Mouse (Mus musculus): ENCODE data around the gene Pde11a. TPM values are rescaled to one million over a fixed set of nuclear protein-coding genes. Genes with fewer than 3 reads are reported as not detected.

Pde11a gene
- polyA plus RNA-seq, 1 experiment from 2014 or later, result not detected

DNA sequence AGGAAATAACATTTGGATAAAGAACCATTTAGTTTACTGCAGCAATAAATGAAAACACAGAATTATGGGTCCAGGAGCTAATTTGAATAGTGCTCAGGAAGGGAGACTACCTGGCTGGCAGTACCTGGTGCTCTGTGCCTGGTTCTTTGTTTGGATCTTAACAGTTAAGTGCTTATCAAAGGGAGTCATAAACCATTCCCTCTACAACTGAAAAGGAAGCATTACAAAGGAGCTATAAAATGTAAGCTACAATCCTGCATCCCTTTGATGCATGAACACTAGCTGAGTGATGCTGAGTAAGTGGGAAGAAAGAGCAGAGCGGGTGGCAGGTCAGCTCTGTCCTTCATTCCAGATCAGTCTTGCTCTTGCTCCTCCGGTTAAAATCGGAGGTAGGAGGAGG is 258.0 kb downstream of the Pde11a start:
- DNase-seq (ENCODE audit: low spot score, missing footprints), result no peak
- no peak overlapping the region for H3K27ac ChIP-seq (ENCODE audit: low read depth, low read length)

GRCm38 (mm10) chr2:76076838-76077237 is 261.7 kb downstream of the Pde11a start:
- Histone ChIP-seq H3K9ac (ENCODE audit: low read length) (no peak overlapping the region), H3K4me2 (no peak overlapping the region), H3K4me1 (ENCODE audit: control insufficient read depth, insufficient read depth, low read length) (no peaks in the 10 kb centered on the region), H3K36me3 (ENCODE audit: control insufficient read depth, insufficient read depth, low read length) (no peaks in the 10 kb centered on the region), H3K27ac (ENCODE audit: low read depth, low read length) (no peak overlapping the region), H3K4me3 (ENCODE audit: low read depth, low read length) (no peak overlapping the region), H3K9me3 (ENCODE audit: control insufficient read depth, low read length) (no peaks in the 10 kb centered on the region), H3K27me3 (ENCODE audit: control insufficient read depth, insufficient read depth, low read length) (no peaks in the 10 kb centered on the region)
- no peak for ATAC-seq (ENCODE audit: low FRiP score)
- no peak for DNase-seq (ENCODE audit: low spot score, missing footprints)
- 77% methylated on average over 2 of the region's 2 CpGs for WGBS

More for the DNA sequence above, 258.0 kb downstream of the Pde11a start:
- Histone ChIP-seq H3K4me1 (ENCODE audit: control insufficient read depth, insufficient read depth, low read length) (no peaks in the 10 kb centered on the region), H3K27me3 (ENCODE audit: control insufficient read depth, insufficient read depth, low read length) (no peaks in the 10 kb centered on the region), H3K4me2 (no peak overlapping the region), H3K36me3 (ENCODE audit: control insufficient read depth, insufficient read depth, low read length) (no peaks in the 10 kb centered on the region), H3K9me3 (ENCODE audit: control insufficient read depth, low read length) (no peaks in the 10 kb centered on the region), H3K9ac (ENCODE audit: low read length) (no peak overlapping the region), H3K4me3 (ENCODE audit: low read depth, low read length) (no peak overlapping the region)
- no peak for ATAC-seq (ENCODE audit: low FRiP score)
- 84% methylated on average over 3 of the region's 3 CpGs for WGBS

- Histone ChIP-seq H3K27me3 (ENCODE audit: control insufficient read depth, insufficient read depth, low read length) (no peaks in the 10 kb centered on the region), H3K9me3 (ENCODE audit: control insufficient read depth, low read length) (no peaks in the 10 kb centered on the region), H3K4me1 (ENCODE audit: control insufficient read depth, insufficient read depth, low read length) (no peaks in the 10 kb centered on the region), H3K36me3 (ENCODE audit: control insufficient read depth, insufficient read depth, low read length) (no peaks in the 10 kb centered on the region), H3K9ac (ENCODE audit: low read length) (no peak overlapping the region), H3K27ac (ENCODE audit: low read depth, low read length) (no peak overlapping the region), H3K4me2 (no peak overlapping the region), H3K4me3 (ENCODE audit: low read depth, low read length) (no peak overlapping the region)
- DNase-seq (ENCODE audit: low spot score, missing footprints) (no peak), ATAC-seq (ENCODE audit: low FRiP score) (no peak)
- 92% methylated on average over 4 of the region's 4 CpGs for WGBS
Observed at GRCm38 (mm10) chr2:76076047-76076446, 262.5 kb downstream of the Pde11a start.

DNA sequence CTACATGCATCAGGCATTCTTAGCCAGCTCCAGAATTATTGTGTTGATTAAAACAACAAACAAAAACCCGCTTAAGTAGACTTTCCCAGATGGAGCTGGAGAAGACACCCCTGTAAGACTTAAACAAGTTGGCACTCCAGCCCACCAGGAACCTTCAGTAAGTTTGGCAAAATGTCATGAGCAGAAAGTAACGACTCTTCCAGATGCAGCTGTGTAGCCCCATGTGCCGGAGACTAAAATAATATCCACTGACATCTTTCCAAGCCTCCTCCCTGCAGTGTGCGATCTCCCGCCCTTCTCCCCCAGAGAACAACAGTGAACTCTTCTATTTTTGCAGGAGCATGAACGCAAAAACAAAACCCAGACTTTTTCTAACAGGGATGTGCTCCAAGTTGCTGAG is 265.5 kb downstream of the Pde11a start:
- no peak overlapping the region for H3K9ac ChIP-seq (ENCODE audit: low read length)
- H3K27ac ChIP-seq (ENCODE audit: low read depth, low read length), result no peak overlapping the region
- no peak for ATAC-seq (ENCODE audit: low FRiP score)
- H3K36me3 ChIP-seq (ENCODE audit: control insufficient read depth, insufficient read depth, low read length), result no peaks in the 10 kb centered on the region
- H3K9me3 ChIP-seq (ENCODE audit: control insufficient read depth, low read length), result no peaks in the 10 kb centered on the region
- H3K27me3 ChIP-seq (ENCODE audit: control insufficient read depth, insufficient read depth, low read length), result no peaks in the 10 kb centered on the region
- H3K4me3 ChIP-seq (ENCODE audit: low read depth, low read length), result no peak overlapping the region
- WGBS, result 76% methylated on average over 6 of the region's 6 CpGs
- H3K4me1 ChIP-seq (ENCODE audit: control insufficient read depth, insufficient read depth, low read length), result 0 out of 2 replicates have a peak, but pooled peaks cover 2% of the 10 kb centered on the region
- H3K4me2 ChIP-seq, result no peak overlapping the region
- DNase-seq (ENCODE audit: low spot score, missing footprints), result no peak

DNA sequence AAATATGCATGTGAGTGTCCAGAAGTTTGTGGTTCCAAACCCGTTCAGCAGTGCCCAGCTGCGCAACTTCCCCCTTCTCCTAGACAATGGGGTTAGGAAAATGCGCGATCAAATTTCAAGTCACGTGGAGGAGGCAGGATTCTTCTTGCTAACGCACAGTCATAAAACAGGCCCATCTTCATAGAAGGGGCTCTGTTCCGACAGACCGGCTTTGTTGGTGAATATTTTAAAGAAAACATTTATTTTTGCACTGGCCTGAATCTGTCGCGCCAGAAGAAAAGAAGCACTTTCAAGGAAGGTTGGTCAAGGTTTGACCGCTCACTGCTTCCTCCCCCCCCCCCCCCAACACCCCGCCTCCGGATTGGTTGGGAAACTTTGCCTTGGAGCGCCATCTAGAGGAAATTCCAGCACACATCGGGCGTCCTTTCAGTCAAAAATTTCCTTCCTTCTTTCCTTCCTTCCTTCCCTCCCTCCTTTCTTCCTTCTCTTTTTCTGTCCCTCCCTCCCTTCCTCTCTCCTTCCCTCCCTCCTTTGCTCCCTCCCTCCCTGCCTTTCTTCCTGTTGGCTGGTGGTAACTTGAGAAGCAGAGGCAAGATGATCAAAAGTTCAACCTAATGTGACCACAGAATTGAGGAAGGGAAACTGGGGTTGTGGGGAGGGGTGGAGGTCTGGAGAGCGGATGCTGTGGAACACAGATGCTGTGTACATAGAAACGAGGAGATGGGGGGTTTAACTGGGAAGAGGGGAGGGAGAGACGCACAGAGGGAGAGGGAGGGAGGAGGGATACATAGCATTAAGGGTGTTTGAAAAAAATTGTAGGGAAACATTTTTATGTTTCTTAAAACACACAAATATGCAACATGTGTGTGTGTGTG is 267.9 kb downstream of the Pde11a start:
- H3K9ac ChIP-seq (ENCODE audit: low read length), result peak overlapping the region; percentile 57; the same call in 1 of the 2 replicates
- no peaks in the 10 kb centered on the region for H3K36me3 ChIP-seq (ENCODE audit: control insufficient read depth, insufficient read depth, low read length)
- H3K4me1 ChIP-seq (ENCODE audit: control insufficient read depth, insufficient read depth, low read length), result 0 out of 2 replicates have a peak, but pooled peaks cover 2% of the 10 kb centered on the region
- peak overlapping the region; percentile 36 for H3K4me2 ChIP-seq
- ATAC-seq (ENCODE audit: low FRiP score) (peak; percentile 95), DNase-seq (ENCODE audit: low spot score, missing footprints) (peak; percentile 98)
- 3% methylated on average over 19 of the region's 19 CpGs for WGBS
- H3K27ac ChIP-seq (ENCODE audit: low read depth, low read length), result peak overlapping the region; percentile 37; the same call in 1 of the 2 replicates
- H3K27me3 ChIP-seq (ENCODE audit: control insufficient read depth, insufficient read depth, low read length), result no peaks in the 10 kb centered on the region
- H3K4me3 ChIP-seq (ENCODE audit: low read depth, low read length), result peak overlapping the region; percentile 33
- no peaks in the 10 kb centered on the region for H3K9me3 ChIP-seq (ENCODE audit: control insufficient read depth, low read length)

GRCm38 (mm10) chr2:76069238-76069637 is 269.3 kb downstream of the Pde11a start:
- DNase-seq (ENCODE audit: low spot score, missing footprints) (no peak), ATAC-seq (ENCODE audit: low FRiP score) (no peak)
- H3K27me3 ChIP-seq (ENCODE audit: control insufficient read depth, insufficient read depth, low read length), result no peaks in the 10 kb centered on the region
- no peaks in the 10 kb centered on the region for H3K36me3 ChIP-seq (ENCODE audit: control insufficient read depth, insufficient read depth, low read length)
- H3K27ac ChIP-seq (ENCODE audit: low read depth, low read length), result no peak overlapping the region
- no peaks in the 10 kb centered on the region for H3K9me3 ChIP-seq (ENCODE audit: control insufficient read depth, low read length)
- no peak overlapping the region for H3K4me2 ChIP-seq
- 92% methylated on average over 13 of the region's 13 CpGs for WGBS
- H3K9ac ChIP-seq (ENCODE audit: low read length), result no peak overlapping the region
- H3K4me3 ChIP-seq (ENCODE audit: low read depth, low read length), result no peak overlapping the region
- 0 out of 2 replicates have a peak, but pooled peaks cover 2% of the 10 kb centered on the region for H3K4me1 ChIP-seq (ENCODE audit: control insufficient read depth, insufficient read depth, low read length)

DNA sequence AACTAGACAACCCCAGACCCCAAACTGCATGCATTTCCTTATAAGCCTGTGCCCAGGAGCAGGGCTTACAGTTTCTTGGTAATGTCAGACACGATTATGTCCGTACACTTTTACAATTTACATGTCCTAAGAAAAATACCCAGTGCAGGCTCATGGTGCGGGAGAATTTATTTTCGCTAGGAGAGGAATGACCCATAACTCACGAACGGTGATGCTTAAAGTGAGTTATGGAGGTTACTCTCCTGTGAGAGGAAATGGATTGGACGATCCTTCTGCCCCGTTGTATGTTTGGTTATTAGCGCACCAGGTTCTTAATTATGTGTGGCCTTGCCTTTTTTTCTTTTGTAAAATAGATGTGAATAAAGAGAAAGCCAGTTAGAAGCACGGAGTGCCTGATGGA is 270.4 kb downstream of the Pde11a start:
- 92% methylated on average over 10 of the region's 10 CpGs for WGBS
- H3K4me3 ChIP-seq (ENCODE audit: low read depth, low read length), result no peak overlapping the region
- DNase-seq (ENCODE audit: low spot score, missing footprints) (no peak), ATAC-seq (ENCODE audit: low FRiP score) (no peak)
- H3K9ac ChIP-seq (ENCODE audit: low read length), result no peak overlapping the region
- no peaks in the 10 kb centered on the region for H3K9me3 ChIP-seq (ENCODE audit: control insufficient read depth, low read length)
- H3K4me1 ChIP-seq (ENCODE audit: control insufficient read depth, insufficient read depth, low read length), result 0 out of 2 replicates have a peak, but pooled peaks cover 2% of the 10 kb centered on the region
- no peak overlapping the region for H3K27ac ChIP-seq (ENCODE audit: low read depth, low read length)
- no peak overlapping the region for H3K4me2 ChIP-seq
- H3K27me3 ChIP-seq (ENCODE audit: control insufficient read depth, insufficient read depth, low read length), result no peaks in the 10 kb centered on the region
- H3K36me3 ChIP-seq (ENCODE audit: control insufficient read depth, insufficient read depth, low read length), result no peaks in the 10 kb centered on the region

DNA sequence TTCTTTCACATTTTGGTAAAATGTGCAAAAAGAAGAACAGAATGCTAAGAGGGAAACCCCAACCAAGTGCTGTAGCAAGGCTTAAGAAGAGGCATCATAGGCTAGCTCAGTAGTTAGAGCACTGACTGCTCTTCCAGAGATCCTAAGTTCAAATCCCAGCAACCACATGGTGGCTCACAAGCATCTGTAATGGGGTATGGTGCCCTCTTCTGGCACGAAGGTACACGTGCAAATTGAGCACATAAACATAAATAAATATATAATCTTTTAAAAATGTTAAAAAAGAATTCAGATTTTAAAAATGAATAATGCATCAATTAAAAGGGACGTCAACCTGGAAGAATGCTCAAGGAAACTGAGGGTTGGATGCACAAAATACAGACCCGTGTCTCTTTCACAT is 271.4 kb downstream of the Pde11a start:
- no peak overlapping the region for H3K4me3 ChIP-seq (ENCODE audit: low read depth, low read length)
- no peak for DNase-seq (ENCODE audit: low spot score, missing footprints)
- 54% methylated on average over 4 of the region's 4 CpGs for WGBS

DNA sequence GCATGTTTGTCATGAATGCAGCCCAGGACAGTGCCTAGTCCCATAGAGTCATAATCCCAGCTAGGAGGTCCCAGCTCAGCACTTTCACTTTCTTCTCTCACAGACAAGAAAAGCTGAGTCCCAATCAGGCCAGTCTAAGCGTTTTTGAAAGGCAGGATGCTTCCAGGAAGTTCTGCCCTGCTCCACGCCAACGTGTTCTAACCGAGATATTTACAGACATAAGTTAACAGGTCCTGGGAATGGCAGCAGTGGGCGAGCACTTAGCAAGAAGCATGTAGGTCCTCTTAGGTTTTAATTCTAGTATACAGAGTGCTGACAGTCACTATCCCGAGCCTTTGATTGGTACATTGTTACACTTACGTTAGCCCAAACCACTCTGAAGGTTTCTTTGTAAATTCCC is 273.3 kb downstream of the Pde11a start:
- WGBS, result 74% methylated on average over 7 of the region's 7 CpGs
- H3K27me3 ChIP-seq (ENCODE audit: control insufficient read depth, insufficient read depth, low read length), result no peaks in the 10 kb centered on the region
- 0 out of 2 replicates have a peak, but pooled peaks cover 2% of the 10 kb centered on the region for H3K4me1 ChIP-seq (ENCODE audit: control insufficient read depth, insufficient read depth, low read length)
- H3K9ac ChIP-seq (ENCODE audit: low read length), result no peak overlapping the region
- H3K9me3 ChIP-seq (ENCODE audit: control insufficient read depth, low read length), result no peaks in the 10 kb centered on the region
- no peak overlapping the region for H3K27ac ChIP-seq (ENCODE audit: low read depth, low read length)
- no peaks in the 10 kb centered on the region for H3K36me3 ChIP-seq (ENCODE audit: control insufficient read depth, insufficient read depth, low read length)
- no peak for DNase-seq (ENCODE audit: low spot score, missing footprints)
- no peak overlapping the region for H3K4me2 ChIP-seq
- H3K4me3 ChIP-seq (ENCODE audit: low read depth, low read length), result no peak overlapping the region
- ATAC-seq (ENCODE audit: low FRiP score), result no peak

More for the DNA sequence above, 271.4 kb downstream of the Pde11a start:
- ATAC-seq (ENCODE audit: low FRiP score), result no peak
- 0 out of 2 replicates have a peak, but pooled peaks cover 2% of the 10 kb centered on the region for H3K4me1 ChIP-seq (ENCODE audit: control insufficient read depth, insufficient read depth, low read length)
- no peak overlapping the region for H3K9ac ChIP-seq (ENCODE audit: low read length)
- H3K36me3 ChIP-seq (ENCODE audit: control insufficient read depth, insufficient read depth, low read length), result no peaks in the 10 kb centered on the region
- H3K4me2 ChIP-seq, result no peak overlapping the region
- no peaks in the 10 kb centered on the region for H3K27me3 ChIP-seq (ENCODE audit: control insufficient read depth, insufficient read depth, low read length)
- H3K9me3 ChIP-seq (ENCODE audit: control insufficient read depth, low read length), result no peaks in the 10 kb centered on the region
- no peak overlapping the region for H3K27ac ChIP-seq (ENCODE audit: low read depth, low read length)

Data from midbrain, embryonic 11.5 days (tissue).